Mouse (Mus musculus): Measurements from ENCODE around the gene Adam15.

Adam15 gene

DNA sequence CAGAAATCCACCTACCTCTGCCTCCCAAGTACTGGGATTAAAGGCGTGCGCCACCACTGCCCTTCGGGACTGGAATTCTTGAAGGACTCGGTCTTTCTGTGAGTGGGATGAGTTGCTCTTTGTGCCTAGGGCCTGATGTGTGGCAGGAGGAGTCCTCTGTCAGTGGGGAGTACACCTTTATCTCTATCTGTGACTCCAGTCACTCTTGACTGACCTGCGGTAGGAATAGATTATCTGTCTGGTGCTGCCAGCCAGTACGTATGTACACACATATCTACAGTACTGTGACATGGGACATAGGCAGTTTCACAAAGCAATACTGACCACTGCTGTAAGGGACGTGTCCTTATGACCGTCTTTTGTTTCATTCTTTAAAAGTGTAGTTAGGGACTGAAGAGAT, 23.9 kb downstream of the Adam15 start:
- in situ Hi-C loops (cut with MseI, MboI) = no loop called here

DNA sequence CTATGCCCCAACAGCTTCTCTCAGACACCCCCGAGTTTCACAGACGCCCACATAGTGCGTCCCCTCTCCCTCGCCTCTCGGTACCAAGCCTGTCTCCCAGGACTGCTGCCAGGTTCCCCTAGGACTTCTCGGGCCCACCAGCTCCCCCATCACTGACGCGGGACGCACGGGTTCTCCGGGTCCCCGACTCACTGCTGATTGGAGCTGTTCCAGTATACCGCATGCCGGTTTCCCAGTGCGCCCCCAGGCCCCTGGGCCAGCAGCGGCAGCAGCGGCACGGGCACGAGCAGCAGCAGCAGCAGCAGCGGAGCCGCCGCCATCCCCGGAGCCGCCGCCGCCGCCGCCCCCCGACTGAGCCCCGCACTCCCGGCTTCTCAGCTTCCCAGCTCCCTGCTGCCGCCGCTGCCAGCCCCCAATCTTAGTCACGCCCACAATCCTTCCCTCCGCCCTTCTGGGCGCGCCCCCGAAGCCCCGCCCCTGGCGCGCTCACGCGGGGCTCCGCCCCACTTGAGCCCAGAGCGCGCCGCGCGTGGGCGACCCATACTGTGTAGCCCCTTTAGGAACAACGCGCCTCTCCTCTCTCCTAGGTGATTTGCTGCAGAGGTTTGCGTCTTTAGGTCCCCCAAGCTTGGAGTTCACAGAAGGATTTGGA, 27.2 kb downstream of the Adam15 start, which contains the start of gene Efna3:
Efna3 (minus strand) TSS at position 452 of the 652 bp plus-strand sequence.
- in situ Hi-C loops (cut with MseI, MboI) = no loop called here

DNA sequence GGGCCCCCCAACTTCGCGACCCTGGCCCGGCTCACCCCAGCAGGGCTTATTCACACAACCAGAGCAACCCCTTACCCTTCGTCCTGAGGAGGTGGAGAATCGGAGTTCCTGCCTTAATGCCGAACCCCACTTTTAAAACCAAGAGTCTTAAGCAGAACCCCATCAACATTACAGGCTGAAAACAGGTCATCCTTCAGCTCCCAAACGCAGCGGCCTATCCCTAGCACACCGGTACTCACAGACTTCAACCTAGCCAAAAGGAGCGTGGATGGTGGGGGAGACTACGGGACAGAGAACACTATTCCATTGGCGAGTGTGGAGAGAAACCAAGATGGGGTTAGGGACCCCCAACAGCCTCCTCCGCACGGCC, 27.7 kb downstream of the Adam15 start:
- in situ Hi-C loops (cut with MseI, MboI) = no loop called here

DNA sequence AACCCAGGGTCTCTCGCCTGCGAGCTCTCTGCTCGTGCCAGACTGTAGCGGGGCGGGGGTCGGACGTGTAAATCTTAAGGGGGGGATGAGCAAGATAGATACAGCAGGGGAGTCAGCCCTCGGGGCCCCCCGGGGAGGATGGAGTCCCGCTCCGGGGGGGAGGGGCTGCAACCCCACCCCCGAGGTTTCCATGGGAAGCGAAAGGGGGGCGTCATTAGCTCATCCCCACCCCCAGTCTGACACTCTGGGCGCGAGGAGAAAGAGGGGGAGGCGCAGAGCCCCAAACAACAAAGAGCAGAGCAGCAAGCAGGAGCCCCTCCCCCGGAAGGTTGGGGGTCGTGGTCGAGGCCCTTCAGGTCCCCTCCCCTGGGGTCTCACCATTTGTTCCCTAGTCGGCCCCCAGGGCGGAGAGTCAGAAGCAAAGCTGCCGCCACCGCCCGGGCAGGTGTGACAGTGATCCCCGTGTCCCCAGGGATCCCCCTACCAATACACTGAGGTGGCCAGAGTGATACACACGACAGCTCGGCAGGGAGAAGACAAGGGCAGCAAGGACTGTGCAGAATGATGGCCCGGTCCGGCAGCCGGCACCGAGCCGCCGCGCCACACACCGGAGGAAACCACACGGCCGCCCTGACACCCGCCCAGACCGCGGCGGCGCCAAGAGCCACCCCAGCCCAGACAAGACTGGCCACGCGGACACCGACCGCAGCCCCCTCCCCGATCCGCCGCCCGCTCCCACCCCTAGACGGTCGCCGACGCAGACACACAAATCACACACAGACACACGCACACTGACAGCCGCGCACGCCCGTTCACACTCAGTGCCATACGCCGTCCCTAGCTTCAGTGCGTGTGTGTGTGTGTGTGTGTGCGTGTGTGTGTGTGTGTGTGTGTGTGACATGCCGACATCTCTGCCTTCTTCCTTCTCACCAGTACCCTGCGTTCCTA, 28.3 kb downstream of the Adam15 start:
- in situ Hi-C loops (cut with MseI, MboI) = no loop called here

DNA sequence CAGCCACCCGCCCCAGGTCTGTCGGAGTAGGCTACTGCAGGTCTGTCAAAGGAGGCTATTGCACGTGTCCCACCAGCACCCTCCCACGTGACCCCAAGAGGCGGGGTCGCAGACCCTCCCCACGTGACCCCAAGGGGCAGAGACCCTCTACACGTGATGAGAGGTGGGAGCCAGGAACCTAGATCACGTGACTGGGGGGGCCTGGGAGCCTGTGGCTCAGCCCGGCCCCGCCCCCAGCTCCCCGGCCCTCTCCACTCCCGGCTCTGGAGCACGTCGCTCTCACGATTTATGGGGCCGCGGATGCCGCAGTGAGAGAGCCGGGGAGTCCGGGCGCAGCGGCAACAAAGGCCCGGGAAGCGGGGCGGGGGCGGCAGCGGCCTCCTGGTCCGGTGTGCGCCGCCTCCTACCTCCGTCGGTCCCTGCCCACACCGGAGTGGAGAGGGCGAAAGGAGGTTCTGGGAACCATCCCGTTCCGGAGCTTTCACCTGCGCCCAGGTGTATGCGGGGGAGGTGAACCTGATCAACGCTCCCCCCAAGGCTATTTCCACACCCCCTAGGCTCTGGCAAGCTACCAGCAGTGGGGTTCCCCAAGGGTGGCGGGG, 29.1 kb downstream of the Adam15 start:
- in situ Hi-C loops (cut with MseI, MboI) = no loop called here

DNA sequence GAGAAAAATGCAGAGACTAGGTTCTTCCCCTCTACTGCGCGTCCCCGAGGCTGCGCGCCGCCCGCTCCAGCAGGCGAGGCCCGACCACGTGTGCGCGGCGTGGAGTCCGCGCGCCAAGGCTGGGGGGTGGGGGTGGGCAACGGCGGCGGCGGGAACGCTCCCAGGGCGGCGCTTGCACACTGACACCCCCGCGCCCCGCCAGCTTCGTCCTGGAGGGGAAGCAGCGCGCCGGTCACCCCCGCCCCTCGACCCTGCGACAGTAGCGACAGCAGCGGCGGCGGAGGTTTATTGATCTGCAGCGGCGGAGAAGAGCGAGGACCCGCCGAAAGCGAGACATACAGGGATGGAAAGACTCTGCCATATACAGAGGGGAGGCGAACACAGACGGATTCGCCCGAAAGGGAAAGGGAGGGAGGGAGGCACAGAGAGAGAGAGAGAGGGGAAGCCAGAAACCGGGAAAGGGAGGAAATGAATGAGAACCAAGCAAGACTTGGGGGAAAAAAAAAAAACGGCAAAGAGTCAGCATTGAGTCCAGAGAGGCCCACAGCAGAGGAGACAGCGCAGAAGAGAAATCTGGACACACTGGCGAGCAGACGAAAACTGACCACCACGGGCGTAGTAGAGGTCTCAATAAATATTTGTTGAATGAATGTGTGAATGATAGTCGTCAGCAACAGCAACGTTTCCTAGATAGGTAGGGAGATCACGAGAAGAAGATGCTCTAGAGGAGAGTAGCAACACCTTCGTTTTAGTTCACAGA, 30.0 kb downstream of the Adam15 start:
- in situ Hi-C loops (cut with MseI, MboI) = no loop called here

DNA sequence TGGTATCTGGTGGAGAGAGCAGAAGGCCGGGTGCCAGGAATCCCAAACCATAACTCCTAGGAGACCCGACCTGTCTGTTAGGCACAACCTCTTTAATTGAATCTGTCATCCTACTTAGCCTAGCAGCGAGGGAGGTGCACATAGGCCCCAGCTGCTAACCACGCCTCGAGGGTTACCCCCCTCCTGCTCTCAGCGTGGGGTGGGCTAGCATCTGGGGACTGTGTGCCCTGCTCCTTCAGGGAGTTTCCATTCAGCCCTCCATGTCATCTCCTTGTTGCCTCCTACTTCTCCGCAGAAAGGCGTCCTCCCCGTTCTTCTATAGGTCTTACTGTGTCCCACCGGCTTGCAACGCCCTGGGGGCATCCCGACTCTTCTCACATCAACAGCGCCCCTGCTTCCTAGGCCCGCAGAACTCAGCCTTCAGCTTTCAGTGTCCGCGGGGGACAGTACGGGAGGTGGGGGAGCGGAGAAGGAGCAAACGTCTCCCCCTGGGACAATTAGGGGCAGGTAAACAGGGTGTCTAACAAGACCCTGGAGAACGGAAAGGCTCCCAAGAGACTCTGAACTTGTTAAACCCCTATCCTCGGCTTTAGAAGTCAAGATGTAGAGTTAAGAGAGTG, 30.7 kb downstream of the Adam15 start:
- in situ Hi-C loops (cut with MseI, MboI) = no loop called here

DNA sequence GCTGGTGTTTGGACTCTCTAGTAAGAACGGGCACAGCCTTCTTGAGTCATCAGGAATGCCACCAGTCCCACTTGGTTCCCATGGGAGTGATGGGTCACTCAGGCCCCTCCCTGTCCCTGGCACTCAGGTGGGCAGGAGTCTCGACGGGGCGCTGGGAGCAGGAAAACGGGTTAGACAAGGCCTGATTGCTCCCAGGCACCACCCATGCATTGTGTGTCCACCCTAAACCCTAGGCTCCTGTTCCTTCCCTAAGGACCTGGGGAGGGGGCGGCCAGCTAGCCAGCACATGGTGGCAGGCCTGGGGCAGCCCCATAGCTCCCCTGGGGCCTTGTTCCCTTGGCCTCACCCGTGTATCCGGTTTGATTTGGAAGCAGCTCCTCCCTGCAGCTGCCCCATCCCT, 31.5 kb downstream of the Adam15 start:
- in situ Hi-C loops (cut with MseI, MboI) = no loop called here

DNA sequence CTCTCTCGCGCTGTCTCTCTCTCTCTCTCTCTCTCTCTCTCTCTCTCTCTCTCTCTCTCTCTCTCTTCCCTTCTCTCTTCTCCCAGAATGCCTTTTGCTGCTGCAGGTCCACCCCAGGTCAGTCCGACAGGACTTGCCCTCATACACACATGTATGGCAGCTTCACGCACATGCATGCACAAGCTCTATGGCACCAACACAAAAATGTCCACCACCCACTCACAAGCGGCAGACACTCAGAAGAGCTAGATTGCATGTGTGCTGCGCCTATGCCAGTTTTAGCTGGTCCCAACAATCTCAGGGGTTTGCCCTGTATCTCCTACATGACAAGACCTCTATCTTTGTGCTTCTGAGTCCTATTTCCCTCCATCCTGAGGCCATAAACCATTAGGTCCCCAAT, 32.5 kb downstream of the Adam15 start:
- in situ Hi-C loops (cut with MseI, MboI) = no loop called here

DNA sequence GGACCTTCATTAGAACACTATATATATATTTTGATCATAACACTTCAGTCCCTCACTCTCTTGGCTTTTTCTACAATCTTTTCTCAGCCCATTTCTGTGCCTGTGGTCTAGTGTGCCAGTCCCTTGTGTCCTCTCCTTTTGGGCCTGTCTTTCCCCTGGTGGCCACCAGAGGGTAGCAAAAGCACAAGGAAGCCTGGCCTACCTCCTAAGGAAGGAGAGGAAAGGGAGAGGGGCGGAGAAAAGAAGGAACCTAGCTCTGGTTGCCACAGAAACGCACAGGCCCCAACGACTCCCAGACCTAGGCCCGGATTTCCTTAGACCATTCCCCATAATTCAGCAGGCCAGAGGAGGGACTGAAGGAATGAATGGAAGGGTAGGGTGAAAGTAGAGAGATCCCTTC, 33.0 kb downstream of the Adam15 start:
- in situ Hi-C loops (cut with MseI, MboI) = no loop called here

DNA sequence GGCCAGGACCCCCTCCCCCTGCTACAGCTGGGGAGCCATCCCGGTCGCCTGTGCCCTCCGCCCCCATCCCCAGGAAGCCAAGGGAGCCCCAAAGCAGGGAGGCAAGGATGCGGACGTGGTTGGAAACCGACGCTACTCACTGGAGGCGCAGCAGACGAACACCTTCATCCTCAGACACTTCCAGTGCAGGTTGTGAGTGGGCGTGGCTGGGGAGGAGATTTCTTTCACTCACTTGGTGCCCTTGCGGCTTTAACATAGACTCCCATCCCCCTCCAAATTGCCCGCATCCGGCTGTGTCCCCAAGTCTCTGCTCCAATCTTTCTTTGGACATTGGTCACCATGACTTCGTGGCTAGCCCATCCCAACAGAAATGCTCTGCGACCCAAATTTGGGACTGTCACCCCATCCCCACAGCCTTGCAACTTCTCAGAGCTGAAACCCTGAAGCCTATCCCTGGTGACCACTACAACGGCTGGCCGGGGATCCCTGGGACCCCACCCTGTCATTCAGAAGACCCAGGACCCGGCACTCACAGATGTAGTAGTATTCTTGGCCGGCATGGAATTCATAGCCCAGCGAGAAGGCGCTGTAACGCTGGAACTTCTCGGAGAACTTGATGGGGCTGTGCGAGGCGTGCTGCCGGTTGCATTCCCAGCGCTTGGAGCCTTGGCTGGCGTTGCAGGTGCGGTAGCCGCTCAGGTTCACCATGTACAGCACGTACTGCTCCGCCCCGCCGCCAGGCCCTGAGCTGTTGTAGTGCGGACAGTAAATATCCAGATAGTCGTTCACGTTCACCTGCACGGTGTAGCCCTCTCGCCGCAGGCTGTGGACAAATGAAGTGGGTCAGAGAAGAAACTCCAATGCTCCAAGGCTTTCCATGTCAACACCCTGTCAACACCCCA, 33.6 kb downstream of the Adam15 start:
- in situ Hi-C loops (cut with MseI, MboI) = no loop called here

DNA sequence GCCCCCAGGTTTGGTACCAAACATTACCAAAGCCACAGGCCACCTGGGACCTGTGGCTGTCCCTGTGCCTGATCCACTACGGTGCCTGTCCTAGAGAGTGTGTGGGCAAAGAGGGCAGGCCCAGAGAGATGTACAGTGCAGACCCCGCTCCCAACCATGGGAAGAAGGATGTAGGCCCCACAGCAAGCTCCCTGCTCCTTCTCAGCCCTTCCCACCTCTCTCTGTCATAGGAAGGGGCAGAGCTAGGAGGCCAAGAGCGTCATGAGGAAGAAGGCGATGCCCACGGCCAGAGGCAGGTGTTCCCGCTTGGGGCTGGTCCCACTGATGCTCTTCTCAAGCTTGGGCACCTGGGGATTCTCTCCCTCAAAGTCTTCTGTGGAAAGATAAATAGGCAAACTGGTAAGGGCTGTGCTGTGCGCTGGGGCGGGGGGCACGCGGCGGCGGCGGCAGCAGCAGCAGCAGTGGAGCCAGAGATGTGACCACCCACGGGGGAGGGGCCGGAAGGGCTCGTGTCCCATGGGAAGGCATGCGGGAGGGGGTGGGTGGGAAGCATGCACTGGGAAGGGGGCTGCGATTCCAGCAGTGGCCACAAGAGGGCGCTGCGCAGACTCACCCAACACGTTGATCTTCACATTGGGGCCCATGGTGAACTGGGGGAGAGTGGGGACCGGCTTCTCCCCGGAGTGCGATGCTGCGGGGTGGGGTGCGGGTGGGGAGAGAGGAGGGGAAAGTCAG, 34.4 kb downstream of the Adam15 start:
- in situ Hi-C loops (cut with MseI, MboI) = no loop called here

DNA sequence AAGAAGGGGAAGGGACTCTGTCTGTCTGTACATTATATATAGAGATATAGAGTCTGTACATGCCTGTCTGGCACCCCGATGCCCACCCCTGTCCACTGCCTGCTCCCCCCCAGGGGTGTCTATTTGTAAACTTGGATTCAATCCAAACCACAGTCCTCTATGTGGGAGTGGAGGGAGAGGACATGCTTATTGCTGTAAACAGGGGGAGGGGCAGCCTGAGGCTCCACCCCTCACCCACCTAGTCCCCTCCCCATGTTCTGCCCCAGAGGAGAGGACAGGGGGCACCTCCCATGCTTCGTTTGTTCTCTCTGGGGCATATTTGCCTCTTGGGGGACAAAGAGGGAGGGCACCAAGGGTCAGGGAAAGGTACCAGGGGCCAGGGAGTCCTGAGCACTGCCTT, 35.0 kb downstream of the Adam15 start:
- in situ Hi-C loops (cut with MseI, MboI) = no loop called here

DNA sequence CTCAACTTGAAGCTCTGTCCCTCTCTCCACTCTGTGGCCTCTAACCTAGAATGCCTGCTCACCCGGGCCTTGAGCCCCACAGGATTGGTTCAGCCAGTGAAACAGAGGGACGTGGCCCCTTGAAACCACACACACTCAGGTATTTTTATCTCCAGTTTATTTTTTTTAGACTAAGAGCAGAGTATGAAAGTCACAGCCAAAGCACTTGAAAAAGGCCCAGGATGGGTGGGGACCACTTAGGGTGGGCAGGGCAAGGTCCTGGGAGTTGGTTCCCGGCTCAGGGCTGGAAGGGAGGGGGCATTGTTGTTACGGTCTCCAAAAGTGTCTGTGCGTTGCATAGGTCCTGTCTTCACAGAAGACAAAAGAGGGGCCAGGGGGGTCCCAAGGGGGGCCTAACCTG, 35.5 kb downstream of the Adam15 start:
- in situ Hi-C loops (cut with MseI, MboI) = no loop called here

DNA sequence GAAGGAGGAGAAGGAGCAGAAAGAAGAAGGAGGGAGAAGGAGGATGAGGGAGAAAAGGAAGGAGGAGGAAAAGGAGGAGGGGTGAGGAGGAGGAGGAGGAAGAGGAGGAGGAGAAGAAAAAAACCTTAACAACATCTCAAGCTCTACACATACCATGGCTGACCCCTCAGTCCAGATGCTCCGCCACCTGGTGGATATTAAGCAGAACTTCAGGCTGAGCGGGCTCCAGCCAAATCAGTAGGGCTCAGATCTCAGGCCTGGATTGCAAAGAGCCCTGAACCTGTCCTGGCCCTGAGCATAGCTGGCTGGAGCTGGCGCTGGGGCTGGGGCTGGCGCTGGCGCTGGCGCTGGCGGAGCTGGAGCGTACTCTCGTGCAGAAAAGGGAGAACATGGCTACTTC, 41.7 kb downstream of the Adam15 start:
- in situ Hi-C loops (cut with MseI, MboI) = no loop called here

DNA sequence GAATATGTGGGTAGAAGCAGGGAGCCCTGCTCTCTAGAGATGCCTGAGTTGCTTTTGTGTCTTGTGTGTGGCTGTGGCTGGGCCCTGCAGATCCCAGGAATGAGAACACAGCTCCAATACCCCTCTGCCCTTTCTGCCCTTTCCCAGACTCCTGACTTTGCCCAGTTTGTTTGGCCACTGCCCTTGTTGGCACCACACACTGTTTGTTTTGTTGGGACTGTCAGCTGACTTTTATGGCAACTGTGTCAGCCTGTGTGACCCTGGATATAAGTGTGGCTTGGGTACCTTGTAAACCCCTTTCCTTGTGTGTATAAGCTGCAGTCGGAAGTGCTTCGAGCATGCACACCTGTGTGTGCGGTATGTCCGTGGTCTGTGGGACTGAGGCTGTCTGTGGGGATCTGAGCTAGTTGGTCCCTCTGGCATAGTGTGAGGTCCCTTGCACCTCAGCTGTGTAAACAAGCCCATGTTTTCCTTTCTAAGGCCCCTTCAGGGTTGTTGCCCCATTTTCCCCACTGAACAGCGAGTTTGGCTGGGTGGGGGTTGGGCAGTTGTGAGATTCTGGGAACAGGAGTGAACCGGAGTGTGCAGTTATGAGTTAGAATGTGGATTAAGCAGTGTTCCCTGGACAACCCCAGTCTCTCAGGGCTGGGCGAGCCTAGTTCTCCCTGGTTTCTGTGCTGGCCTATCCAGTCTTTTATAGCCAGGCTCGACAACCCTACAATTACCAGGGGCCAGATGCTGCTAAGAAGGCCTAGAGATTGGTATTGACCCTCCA, 44.1 kb downstream of the Adam15 start:
- in situ Hi-C loops (cut with MseI, MboI) = no loop called here

DNA sequence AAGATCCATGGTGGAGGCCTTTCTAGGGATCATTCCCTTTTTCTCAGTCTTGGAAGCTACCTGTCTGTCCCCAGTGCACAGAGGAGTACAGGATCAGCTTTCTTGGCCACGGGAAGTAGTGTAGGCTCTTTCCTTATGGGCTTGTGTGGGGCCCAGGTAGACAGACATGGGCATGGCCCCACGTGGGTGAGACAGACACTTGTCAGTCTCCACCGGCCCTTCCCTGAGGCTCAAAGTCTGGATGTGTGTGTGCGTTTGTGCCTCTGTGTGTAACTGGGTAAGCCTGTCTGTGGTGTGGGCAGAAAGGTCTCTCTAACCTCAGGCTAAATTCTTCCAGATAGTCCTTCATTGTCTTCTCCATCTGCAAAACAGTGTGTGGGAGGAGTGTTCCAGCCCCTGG, 44.7 kb downstream of the Adam15 start:
- in situ Hi-C loops (cut with MseI, MboI) = no loop called here

DNA sequence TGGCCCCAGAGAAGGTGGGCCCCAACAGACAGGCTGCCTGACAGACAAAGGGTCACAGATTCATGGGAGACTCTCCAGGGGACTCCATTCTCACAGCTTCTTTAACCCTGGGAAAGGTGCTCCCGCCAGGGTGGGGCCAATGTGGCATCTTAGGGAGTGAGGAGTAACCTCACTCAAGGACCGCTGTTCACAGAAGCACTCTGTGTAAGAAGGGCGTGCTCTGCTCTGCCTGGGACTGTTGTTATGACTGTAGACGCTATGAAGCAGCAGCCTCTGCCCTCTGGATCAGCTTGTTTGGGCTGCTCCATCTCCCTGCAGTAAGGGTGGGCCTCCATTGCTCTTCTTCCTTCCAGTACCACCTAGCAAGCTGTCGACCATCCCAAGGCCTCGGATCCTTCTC, 45.4 kb downstream of the Adam15 start:
- in situ Hi-C loops (cut with MseI, MboI) = no loop called here

DNA sequence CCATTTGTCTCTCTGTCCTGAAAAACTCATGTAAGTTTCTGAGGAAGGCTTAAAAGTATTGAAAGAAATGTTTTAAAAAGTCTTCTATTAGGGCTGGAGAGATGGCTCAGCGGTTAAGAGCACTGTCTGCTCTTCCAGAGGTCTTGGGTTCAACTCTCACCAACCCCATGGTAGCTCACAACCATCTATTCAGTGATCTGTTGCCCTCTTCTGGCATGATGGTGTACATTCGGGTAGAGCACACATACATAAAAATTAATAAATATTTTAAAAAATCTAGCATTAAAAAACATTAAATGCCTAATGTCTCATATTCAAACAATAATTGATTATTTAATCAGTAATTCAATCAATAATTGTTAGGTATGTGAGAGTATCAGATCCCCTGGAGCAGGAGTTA, 49.3 kb downstream of the Adam15 start:
- in situ Hi-C loops (cut with MseI, MboI) = no loop called here
